Mouse (Mus musculus): Measurements from ENCODE around the gene Numbl. TPM values are rescaled to one million over a fixed set of nuclear protein-coding genes. Genes with fewer than 3 reads are reported as not detected.
A peak's percentile ranks its signal among the peaks of the same experiment; 100 is the strongest.

Gene Numbl
- polyA plus RNA-seq, 1 experiment from 2014 or later: 12.6 TPM

DNA sequence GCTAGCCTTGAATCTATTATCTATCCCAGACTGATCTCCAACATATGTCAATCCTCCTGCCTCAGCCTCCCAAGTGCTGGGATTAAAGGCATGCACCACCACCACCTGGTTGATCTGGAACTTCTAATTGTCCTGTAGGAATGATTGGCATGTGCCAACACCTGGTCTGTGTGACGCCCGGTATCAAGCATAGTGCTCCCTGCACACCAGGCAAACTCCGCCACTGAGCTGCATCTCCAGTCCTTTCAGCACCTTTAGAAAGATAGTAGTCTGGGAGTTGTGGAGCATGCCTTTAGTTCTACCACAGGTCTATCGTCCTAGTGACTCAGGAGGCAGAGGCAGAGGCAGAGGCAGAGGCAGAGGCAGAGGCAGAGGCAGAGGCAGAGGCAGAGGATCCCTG, 42.1 kb downstream of the Numbl start:
- no peak overlapping the region for H3K27ac ChIP-seq
- no peak overlapping the region for H3K4me3 ChIP-seq (replicated peaks; ENCODE audit: low read depth, low read length)
- no peak for TF ChIP-seq CTCF (IDR thresholded peaks at IDR 0.05; ENCODE audit: low read depth)
- H3K36me3 ChIP-seq (ENCODE audit: insufficient read depth, low read length): no peaks in the 10 kb centered on the region
- no peak overlapping the region for H3K4me2 ChIP-seq (ENCODE audit: low read length)
- H3K4me1 ChIP-seq (replicated peaks; ENCODE audit: insufficient read depth, low read length): no peaks in the 10 kb centered on the region
- ATAC-seq (replicated peaks; ENCODE audit: low FRiP score, low read depth) (no peak), DNase-seq (ENCODE audit: low spot score) (no peak)
- WGBS: 83% methylated on average over 4 of the region's 4 CpGs
- H3K27me3 ChIP-seq (ENCODE audit: insufficient read depth, low read length): no peaks in the 10 kb centered on the region
- H3K9me3 ChIP-seq (replicated peaks; ENCODE audit: low read length): no peaks in the 10 kb centered on the region
- no peak overlapping the region for H3K9ac ChIP-seq (ENCODE audit: low read depth, low read length)

- TF ChIP-seq CTCF (IDR thresholded peaks at IDR 0.05; ENCODE audit: low read depth): no peak
- WGBS: 61% methylated on average over 5 of the region's 5 CpGs
- no peaks in the 10 kb centered on the region for H3K4me1 ChIP-seq (replicated peaks; ENCODE audit: insufficient read depth, low read length)
- H3K27ac ChIP-seq: no peak overlapping the region
- H3K9ac ChIP-seq (ENCODE audit: low read depth, low read length): no peak overlapping the region
- ATAC-seq (replicated peaks; ENCODE audit: low FRiP score, low read depth): no peak
- H3K4me3 ChIP-seq (replicated peaks; ENCODE audit: low read depth, low read length): no peak overlapping the region
- no peaks in the 10 kb centered on the region for H3K9me3 ChIP-seq (replicated peaks; ENCODE audit: low read length)
- no peaks in the 10 kb centered on the region for H3K36me3 ChIP-seq (ENCODE audit: insufficient read depth, low read length)
- H3K27me3 ChIP-seq (ENCODE audit: insufficient read depth, low read length): no peaks in the 10 kb centered on the region
- DNase-seq (ENCODE audit: low spot score): no peak
- no peak overlapping the region for H3K4me2 ChIP-seq (ENCODE audit: low read length)
Measured at GRCm38 (mm10) chr7:27300801-27301200, 42.6 kb downstream of the Numbl start.

DNA sequence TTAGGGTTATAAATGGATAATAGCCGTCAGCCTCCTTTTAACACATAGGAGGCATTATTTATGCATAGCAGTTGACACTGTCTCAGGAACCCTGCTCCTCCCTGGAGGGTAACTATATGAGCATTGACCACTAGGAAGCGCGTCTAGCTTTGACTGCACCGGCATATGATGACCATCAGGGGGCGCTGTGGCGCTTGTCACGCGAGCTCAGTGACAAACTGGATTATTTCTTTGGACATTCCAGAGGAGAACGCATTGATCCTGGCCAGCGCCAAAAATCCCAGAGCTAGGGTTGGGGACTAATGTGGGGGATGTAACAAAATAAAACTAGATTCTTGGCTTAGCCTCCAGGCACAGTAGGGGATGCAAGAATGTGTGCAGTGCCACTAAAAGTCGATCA, 43.9 kb downstream of the Numbl start:
- Histone ChIP-seq H3K4me3 (replicated peaks; ENCODE audit: low read depth, low read length) (no peak overlapping the region), H3K27me3 (ENCODE audit: insufficient read depth, low read length) (no peaks in the 10 kb centered on the region), H3K9me3 (replicated peaks; ENCODE audit: low read length) (no peaks in the 10 kb centered on the region), H3K27ac (no peak overlapping the region), H3K9ac (ENCODE audit: low read depth, low read length) (no peak overlapping the region), H3K4me2 (ENCODE audit: low read length) (no peak overlapping the region), H3K4me1 (replicated peaks; ENCODE audit: insufficient read depth, low read length) (no peaks in the 10 kb centered on the region), H3K36me3 (ENCODE audit: insufficient read depth, low read length) (no peaks in the 10 kb centered on the region)
- ATAC-seq (replicated peaks; ENCODE audit: low FRiP score, low read depth) (peak; percentile 33; the same call in 1 of the 2 replicates), DNase-seq (ENCODE audit: low spot score) (peak; percentile 90)
- WGBS: 8% methylated on average over 11 of the region's 11 CpGs
- peak; percentile 99 for TF ChIP-seq CTCF (IDR thresholded peaks at IDR 0.05; ENCODE audit: low read depth)

DNA sequence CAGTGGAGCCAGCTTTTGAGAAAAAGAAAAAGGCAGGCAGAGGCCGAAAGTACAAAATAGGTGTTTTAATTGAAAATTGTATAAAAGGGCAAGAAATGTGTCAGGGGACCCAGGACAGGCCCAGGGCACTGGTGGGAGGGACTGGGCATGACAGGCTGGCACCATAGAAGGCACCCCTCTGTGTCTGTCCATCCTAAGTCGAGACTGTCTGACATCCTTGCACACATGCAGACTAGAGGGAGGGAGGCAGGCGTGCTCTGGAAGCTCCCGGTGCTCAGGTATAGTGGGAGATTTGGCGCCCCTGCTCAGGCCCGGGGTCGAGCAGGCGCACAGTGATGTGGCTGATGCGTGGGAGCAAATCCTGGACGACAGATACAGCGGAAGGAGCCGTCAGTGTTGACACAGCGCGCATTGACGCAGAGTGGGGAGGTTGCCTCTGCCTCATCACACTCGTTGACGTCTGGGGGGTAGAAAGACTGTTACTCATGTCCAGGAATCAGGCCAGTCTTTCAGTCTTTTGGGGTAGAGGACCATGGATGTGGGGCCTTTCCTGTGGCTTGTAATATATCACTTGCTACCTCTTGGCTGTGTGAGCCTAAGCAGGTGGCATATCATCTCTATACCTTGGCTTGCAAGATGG, 47.0 kb downstream of the Numbl start:
- ATAC-seq (replicated peaks; ENCODE audit: low FRiP score, low read depth) (no peak), DNase-seq (ENCODE audit: low spot score) (no peak)
- Histone ChIP-seq H3K4me2 (ENCODE audit: low read length) (no peak overlapping the region), H3K9ac (ENCODE audit: low read depth, low read length) (no peak overlapping the region), H3K36me3 (ENCODE audit: insufficient read depth, low read length) (no peaks in the 10 kb centered on the region), H3K4me1 (replicated peaks; ENCODE audit: insufficient read depth, low read length) (peaks cover 7% of the 10 kb centered on the region; the same call in 1 of the 2 replicates), H3K4me3 (replicated peaks; ENCODE audit: low read depth, low read length) (no peak overlapping the region), H3K27ac (no peak overlapping the region), H3K9me3 (replicated peaks; ENCODE audit: low read length) (no peaks in the 10 kb centered on the region), H3K27me3 (ENCODE audit: insufficient read depth, low read length) (no peaks in the 10 kb centered on the region)
- 74% methylated on average over 17 of the region's 17 CpGs for WGBS
- no peak for TF ChIP-seq CTCF (IDR thresholded peaks at IDR 0.05; ENCODE audit: low read depth)

- Histone ChIP-seq H3K36me3 (ENCODE audit: insufficient read depth, low read length) (no peaks in the 10 kb centered on the region), H3K27ac (no peak overlapping the region), H3K4me1 (replicated peaks; ENCODE audit: insufficient read depth, low read length) (peaks cover 10% of the 10 kb centered on the region; the same call in 1 of the 2 replicates), H3K4me3 (replicated peaks; ENCODE audit: low read depth, low read length) (no peak overlapping the region), H3K9ac (ENCODE audit: low read depth, low read length) (no peak overlapping the region), H3K4me2 (ENCODE audit: low read length) (no peak overlapping the region), H3K27me3 (ENCODE audit: insufficient read depth, low read length) (no peaks in the 10 kb centered on the region), H3K9me3 (replicated peaks; ENCODE audit: low read length) (no peaks in the 10 kb centered on the region)
- ATAC-seq (replicated peaks; ENCODE audit: low FRiP score, low read depth) (no peak), DNase-seq (ENCODE audit: low spot score) (no peak)
- peak; percentile 77 for TF ChIP-seq CTCF (IDR thresholded peaks at IDR 0.05; ENCODE audit: low read depth)
- WGBS: 79% methylated on average over 24 of the region's 24 CpGs
Measured at GRCm38 (mm10) chr7:27306161-27307160, 48.2 kb downstream of the Numbl start.

- peak; percentile 60 for TF ChIP-seq CTCF (IDR thresholded peaks at IDR 0.05; ENCODE audit: low read depth)
- no peak overlapping the region for H3K4me2 ChIP-seq (ENCODE audit: low read length)
- WGBS: 63% methylated on average over 9 of the region's 9 CpGs
Measured at GRCm38 (mm10) chr7:27307551-27307950, 49.3 kb downstream of the Numbl start.

More at GRCm38 (mm10) chr7:27307551-27307950, 49.3 kb downstream of the Numbl start:
- no peak overlapping the region for H3K9ac ChIP-seq (ENCODE audit: low read depth, low read length)
- H3K36me3 ChIP-seq (ENCODE audit: insufficient read depth, low read length): no peaks in the 10 kb centered on the region
- H3K27ac ChIP-seq: no peak overlapping the region
- DNase-seq (ENCODE audit: low spot score): no peak
- no peak for ATAC-seq (replicated peaks; ENCODE audit: low FRiP score, low read depth)
- H3K4me1 ChIP-seq (replicated peaks; ENCODE audit: insufficient read depth, low read length): peaks cover 10% of the 10 kb centered on the region; the same call in 1 of the 2 replicates
- no peaks in the 10 kb centered on the region for H3K9me3 ChIP-seq (replicated peaks; ENCODE audit: low read length)
- H3K27me3 ChIP-seq (ENCODE audit: insufficient read depth, low read length): no peaks in the 10 kb centered on the region
- H3K4me3 ChIP-seq (replicated peaks; ENCODE audit: low read depth, low read length): no peak overlapping the region

Measured in kidney, postnatal 0 days (tissue).